Mouse (Mus musculus): ENCODE results near the gene Zbtb1. TPM values are rescaled to one million over a fixed set of nuclear protein-coding genes. Genes with fewer than 3 reads are reported as not detected.

Gene Zbtb1
- polyA plus RNA-seq, 1 experiment from 2014 or later, result 7.2 TPM

DNA sequence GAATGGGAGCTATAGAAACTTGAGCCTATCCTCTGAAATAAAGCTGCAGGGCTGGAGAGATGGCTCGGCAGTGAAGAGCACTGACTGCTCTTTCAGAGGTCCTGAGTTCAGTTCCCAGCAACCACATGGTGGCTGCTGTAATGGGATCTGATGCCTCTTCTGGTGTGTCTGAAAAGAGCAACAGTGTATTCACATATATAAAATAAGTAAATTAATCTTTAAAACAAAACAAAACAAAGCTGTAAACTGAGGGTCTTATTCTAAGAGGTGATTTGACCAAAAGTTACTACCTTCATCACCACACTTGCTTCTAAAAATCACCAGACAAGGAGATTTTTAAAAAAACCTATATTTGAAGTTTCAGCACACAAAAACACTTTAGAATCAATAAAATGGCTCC, 9.2 kb upstream of the Zbtb1 start:
- DNase-seq (ENCODE audit: low spot score), result no peak
- Histone ChIP-seq H3K9me3 (replicated peaks) (no peaks in the 10 kb centered on the region), H3K27ac (replicated peaks) (no peak overlapping the region), H3K27me3 (ENCODE audit: low read depth, poor library complexity, severe bottlenecking) (no peaks in the 10 kb centered on the region), H3K4me3 (no peak overlapping the region), H3K36me3 (peaks cover 22% of the 10 kb centered on the region), H3K4me1 (peaks cover 2% of the 10 kb centered on the region; the same call in 1 of the 2 replicates)
- WGBS, result 51% methylated on average over 1 of the region's 1 CpGs

DNA sequence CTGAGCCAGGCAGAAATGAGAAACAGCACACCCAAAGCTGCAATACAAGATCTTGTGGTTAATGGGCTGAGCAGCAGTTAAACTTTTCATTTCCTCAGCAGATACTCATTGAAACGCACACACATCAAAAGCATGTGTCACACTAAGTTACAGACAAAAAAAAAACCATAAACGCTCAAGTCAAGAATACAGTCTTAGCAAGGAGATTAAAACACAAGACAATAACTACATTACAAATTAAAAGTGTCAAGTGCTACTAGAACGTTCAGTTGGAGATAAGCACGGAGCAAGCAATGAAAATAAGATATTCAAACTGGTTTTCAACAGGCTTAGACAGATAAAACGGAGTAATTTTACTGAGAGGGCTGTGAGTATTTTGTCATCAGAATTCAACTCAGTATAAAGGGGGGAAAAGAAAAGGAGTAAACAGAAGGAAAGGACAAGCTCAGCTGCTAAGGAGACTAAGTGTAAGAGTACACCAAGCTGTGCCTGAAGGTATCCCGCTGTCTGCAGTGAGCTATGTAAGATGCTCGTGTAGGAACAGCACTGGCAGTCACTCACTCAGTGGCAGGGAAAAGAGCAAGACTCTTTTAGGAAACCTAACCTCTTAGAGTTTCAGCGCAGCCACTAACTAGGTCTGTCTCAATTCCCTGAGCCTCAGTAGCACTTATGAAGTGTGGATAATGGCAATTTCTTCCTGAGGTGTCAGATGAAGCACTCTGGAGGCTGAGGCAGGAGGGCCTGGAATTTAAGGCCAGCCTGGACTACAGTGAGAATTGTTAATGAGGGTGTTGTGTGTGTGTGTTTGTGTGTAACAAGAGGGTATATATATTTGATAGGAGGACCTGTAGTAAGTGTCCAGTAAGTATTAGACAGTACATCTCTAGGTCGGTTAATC, 8.4 kb upstream of the Zbtb1 start:
- DNase-seq (ENCODE audit: low spot score), result no peak
- Histone ChIP-seq H3K27me3 (ENCODE audit: low read depth, poor library complexity, severe bottlenecking) (no peaks in the 10 kb centered on the region), H3K4me3 (no peak overlapping the region), H3K4me1 (peaks cover 9% of the 10 kb centered on the region), H3K27ac (replicated peaks) (no peak overlapping the region), H3K9me3 (replicated peaks) (no peaks in the 10 kb centered on the region), H3K36me3 (peaks cover 22% of the 10 kb centered on the region)
- WGBS, result 81% methylated on average over 9 of the region's 9 CpGs

DNA sequence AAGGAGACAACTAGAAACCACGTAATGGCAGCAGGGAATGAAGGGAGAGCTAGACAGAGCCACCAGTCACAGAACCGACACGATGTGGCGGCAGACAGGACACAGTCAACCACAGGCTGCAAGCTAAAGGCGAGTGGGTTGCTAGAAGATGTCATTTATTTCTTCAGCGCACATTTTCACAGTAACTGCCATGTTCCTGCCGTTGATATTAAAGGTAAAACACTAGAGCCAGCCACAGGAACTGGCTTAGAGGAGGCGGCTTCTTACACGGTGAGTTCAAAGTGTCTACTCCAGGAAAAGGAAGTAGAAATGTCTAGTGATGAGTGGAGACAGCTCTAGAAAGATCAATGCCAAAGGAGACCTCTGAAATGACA, 7.8 kb upstream of the Zbtb1 start:
- peaks cover 15% of the 10 kb centered on the region for H3K4me1 ChIP-seq
- H3K4me3 ChIP-seq, result no peak overlapping the region
- H3K27me3 ChIP-seq (ENCODE audit: low read depth, poor library complexity, severe bottlenecking), result no peaks in the 10 kb centered on the region
- no peak overlapping the region for H3K27ac ChIP-seq (replicated peaks)
- DNase-seq (ENCODE audit: low spot score), result no peak
- 90% methylated on average over 9 of the region's 9 CpGs for WGBS
- H3K36me3 ChIP-seq, result peaks cover 16% of the 10 kb centered on the region
- no peaks in the 10 kb centered on the region for H3K9me3 ChIP-seq (replicated peaks)

DNA sequence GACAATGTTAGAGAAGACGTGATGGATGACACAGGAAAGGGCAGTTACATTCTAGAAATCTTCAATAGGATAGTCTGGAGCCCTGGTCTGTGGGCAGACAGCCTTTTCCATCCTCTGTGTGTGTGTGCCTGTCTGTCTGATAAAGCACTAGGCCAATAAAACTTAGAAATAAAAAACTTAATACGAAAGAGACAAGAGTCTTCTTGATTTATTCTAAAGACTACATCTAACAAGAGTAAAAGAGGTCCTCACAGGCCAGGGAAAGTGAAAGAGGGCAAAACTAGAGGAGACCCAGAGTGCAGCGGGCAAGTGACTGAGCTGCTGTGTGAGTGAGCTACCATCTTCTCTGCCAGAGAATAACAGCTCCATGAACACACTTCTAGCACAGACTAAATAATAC, 3.8 kb upstream of the Zbtb1 start:
- 90% methylated on average over 3 of the region's 3 CpGs for WGBS
- no peak for DNase-seq (ENCODE audit: low spot score)
- Histone ChIP-seq H3K27ac (replicated peaks) (no peak overlapping the region), H3K4me1 (peaks cover 36% of the 10 kb centered on the region), H3K9me3 (replicated peaks) (no peaks in the 10 kb centered on the region), H3K4me3 (no peak overlapping the region), H3K36me3 (peaks cover 11% of the 10 kb centered on the region), H3K27me3 (ENCODE audit: low read depth, poor library complexity, severe bottlenecking) (no peaks in the 10 kb centered on the region)

DNA sequence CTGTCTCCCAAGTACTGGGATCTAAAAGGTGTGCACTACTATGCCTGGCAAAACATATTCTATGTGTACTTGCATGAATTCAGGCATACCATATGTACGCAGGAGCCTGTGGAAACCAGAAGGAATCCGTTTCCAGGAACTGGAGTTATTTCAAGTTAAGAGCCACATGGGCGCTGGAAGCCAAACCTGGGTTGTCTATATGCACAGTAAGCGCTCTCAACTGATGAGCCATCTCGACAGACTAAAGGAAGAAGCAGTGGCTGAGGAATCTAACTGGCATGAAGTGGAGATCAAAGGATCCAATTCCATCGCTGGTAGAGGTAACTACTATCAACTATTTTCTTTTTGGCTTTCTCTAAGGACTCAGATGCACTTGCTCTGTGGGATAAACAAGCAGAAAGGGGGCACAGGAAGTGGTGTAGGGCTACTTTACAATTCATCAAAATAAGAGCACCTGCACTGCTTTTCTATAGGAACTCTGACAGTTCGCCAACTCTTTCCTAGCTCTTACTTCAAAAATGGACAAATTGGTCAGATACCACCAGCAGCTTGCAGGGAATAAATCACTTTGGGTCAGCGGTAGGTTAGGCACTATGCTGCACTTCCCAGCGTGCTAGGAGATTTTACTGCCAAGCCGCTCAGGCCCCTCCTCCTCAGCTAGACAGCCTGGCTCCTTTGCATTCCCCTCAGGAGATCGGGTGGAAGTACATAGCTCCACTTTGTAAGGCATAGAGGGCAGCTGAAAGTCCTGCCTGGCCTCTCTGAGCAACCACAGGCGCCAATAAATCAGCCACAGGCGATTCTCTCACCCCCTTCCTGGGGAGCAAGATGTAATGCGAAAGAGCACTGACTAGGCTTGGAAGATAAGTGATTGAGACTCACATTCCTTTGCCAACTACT, 2.7 kb upstream of the Zbtb1 start:
- Histone ChIP-seq H3K36me3 (peaks cover 11% of the 10 kb centered on the region), H3K27me3 (ENCODE audit: low read depth, poor library complexity, severe bottlenecking) (no peaks in the 10 kb centered on the region), H3K9me3 (replicated peaks) (no peaks in the 10 kb centered on the region), H3K4me1 (peaks cover 46% of the 10 kb centered on the region), H3K4me3 (peak overlapping the region; percentile 94), H3K27ac (replicated peaks) (0 out of 2 replicates have a peak overlapping the region, but pooled peaks have one; percentile 35)
- peak; percentile 43 for DNase-seq (ENCODE audit: low spot score)
- 33% methylated on average over 14 of the region's 14 CpGs for WGBS

DNA sequence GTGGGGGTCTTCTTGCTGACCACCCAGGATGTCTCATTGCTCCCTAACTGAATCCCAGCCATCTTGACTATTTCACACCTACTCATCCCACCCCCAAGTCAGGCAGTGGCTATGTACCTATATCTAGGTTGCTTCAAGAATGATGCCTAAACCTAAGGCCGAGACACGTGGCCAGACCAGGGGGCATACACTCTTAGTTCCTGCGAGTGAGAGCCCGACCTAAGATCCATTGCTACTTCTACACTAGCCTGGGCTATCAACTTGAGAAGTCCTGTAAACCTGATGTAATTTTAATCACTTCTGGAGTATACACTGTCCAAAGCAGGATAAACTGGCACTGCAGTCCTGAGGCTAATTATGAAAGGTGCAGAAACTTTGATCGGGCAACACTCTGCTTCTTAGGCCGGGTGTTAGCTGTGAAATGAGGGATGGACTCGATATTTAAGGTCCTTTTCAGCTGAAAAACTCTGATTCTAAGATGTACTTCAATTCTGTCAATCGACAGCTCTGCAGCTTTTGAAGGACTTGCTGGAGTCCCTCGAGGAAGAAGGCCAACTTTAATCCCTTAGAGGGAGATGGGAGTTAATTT, 1.8 kb upstream of the Zbtb1 start:
- WGBS, result 10% methylated on average over 9 of the region's 9 CpGs
- Histone ChIP-seq H3K27ac (replicated peaks) (peak overlapping the region; percentile 100), H3K4me1 (peaks cover 54% of the 10 kb centered on the region), H3K4me3 (peak overlapping the region; percentile 94), H3K9me3 (replicated peaks) (no peaks in the 10 kb centered on the region), H3K36me3 (peaks cover 11% of the 10 kb centered on the region), H3K27me3 (ENCODE audit: low read depth, poor library complexity, severe bottlenecking) (no peaks in the 10 kb centered on the region)
- DNase-seq (ENCODE audit: low spot score), result no peak

DNA sequence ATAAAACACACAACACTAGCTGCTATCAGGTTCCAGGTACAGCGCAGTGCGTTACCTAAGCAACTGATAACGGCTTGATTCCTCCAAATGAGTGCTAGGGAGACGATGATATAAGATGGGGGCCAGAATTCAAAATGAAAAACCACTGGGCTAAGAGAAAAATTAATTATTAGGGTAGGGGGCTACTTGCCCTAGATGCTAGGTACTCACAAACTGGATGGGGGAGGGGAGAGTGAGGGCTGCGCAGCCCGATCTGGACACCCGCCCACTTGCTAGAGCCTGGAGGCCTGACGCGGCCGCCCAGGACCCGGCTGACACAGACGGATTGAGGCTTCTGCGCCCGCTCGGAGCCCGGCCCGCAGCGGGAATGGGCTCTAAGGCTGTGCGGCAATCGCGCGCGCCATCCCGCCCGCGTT, 1.3 kb upstream of the Zbtb1 start:
- Histone ChIP-seq H3K27ac (replicated peaks) (peak overlapping the region; percentile 100), H3K27me3 (ENCODE audit: low read depth, poor library complexity, severe bottlenecking) (no peaks in the 10 kb centered on the region), H3K36me3 (peaks cover 8% of the 10 kb centered on the region), H3K4me1 (peaks cover 55% of the 10 kb centered on the region), H3K9me3 (replicated peaks) (no peaks in the 10 kb centered on the region), H3K4me3 (peak overlapping the region; percentile 94)
- under 1% methylated on average over 26 of the region's 26 CpGs for WGBS
- DNase-seq (ENCODE audit: low spot score), result no peak

DNA sequence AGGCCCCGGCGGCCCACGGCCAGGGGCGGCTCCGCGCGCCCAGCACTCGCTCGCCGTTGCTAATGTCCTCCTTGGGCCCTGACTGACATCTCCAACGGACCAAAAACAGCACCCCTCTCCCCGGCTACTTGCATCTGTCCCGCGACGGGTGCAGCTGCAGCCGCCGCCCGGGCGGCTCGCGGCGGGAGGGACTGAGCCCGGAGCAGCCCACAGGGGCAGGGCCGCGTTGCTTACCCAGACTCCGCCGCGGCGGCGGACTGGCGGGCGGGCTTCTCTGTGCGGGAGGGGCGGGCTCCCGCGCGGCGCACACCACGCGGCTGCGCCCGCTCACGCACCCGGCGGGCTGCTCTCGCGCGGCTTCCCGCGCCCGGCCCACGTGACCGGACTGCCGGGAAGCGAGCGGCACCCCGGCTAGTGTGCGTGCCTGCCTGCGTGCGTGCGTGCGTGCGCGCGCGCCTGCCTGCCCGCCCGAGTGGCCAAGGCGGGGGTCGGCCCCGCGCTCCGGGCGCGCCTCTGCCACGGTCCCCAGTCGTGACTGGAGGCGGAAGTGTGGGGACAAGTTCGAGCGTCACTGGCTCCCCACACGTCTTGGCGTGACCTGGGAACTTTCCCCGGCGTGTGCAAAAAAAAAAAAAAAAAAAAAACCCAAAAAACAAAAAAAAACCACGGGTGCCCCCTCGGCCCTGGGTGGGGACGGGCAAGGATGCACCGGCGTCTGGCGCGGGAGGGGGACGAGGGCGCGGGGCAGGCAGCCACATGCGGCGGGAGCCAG, 674 bp upstream of the Zbtb1 start, which contains the start of gene Zbtb25:
Gene Zbtb25 (minus strand): TSS at position 397 of the 772 bp plus-strand sequence.
- Histone ChIP-seq H3K9me3 (replicated peaks) (no peaks in the 10 kb centered on the region), H3K27ac (replicated peaks) (peak within 1 kb of the TSS; percentile 100), H3K36me3 (peaks cover 2% of the 10 kb centered on the region; the same call in 1 of the 2 replicates), H3K4me1 (peaks cover 61% of the 10 kb centered on the region), H3K4me3 (peak within 1 kb of the TSS; percentile 94), H3K27me3 (ENCODE audit: low read depth, poor library complexity, severe bottlenecking) (no peaks in the 10 kb centered on the region)
- DNase-seq (ENCODE audit: low spot score), result peak; percentile 87
- under 1% methylated on average over 96 of the region's 96 CpGs for WGBS

DNA sequence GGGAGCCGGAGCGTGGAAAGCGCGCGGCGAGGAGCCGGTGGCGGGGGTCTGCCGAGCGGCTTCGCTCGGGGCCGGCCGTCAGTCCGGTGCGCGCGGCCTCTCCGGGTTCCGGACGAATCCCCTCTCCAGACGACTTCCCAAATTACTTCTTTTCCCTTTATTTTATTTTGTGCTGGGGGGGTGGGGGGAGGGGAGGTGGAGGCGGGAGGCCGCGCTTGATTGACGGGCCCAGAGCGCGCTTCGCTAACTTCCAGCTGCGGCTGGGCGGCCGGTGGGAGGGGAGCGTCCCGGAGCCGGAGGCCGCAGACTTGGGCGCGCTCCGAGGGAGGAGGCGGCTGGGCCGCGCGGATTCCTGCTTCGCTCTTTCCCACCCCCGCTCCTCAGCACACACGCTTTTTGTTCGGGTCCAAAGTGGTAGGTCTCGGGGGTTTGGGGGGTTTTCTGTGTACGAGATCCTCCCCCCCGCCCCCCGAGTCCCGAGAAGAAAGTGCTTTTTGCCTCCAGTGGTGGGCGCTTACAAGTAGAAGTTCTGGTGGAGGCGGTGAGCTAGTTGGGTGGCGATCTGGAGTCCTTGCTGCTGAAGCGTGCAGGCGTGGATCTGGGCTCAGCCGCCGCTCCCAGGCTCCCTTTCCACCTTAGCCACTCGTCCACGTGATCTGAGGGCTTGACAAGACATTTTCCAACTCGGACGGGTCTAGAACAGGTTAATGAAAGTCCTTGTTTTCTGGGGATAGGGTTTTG, 935 bp downstream of the Zbtb1 start:
- Histone ChIP-seq H3K36me3 (no peaks in the 10 kb centered on the region), H3K9me3 (replicated peaks) (no peaks in the 10 kb centered on the region), H3K27me3 (ENCODE audit: low read depth, poor library complexity, severe bottlenecking) (no peaks in the 10 kb centered on the region), H3K4me1 (peaks cover 57% of the 10 kb centered on the region), H3K27ac (replicated peaks) (peak overlapping the region; percentile 100), H3K4me3 (peak overlapping the region; percentile 94)
- WGBS, result under 1% methylated on average over 61 of the region's 63 CpGs
- DNase-seq (ENCODE audit: low spot score), result peak; percentile 85

DNA sequence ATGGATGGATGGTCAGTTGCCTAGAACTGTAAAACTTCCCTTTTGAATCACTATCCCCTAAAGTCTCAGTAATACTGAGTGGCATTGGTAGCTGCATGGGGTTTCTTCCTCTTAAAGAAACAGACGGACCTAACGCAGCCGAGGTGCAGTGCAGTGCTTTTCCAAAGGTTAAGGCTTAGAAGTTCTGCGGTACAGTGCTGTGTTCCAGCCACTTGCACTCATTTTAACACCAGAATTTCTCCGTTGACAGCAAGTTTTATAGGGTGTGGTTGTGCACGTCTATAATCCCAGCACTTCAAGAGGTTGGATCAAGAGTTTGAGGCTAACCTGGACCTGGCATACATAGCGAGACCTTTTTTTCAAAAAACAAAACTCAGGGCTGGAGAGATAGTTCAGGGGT, 2.0 kb downstream of the Zbtb1 start:
- WGBS, result 49% methylated on average over 7 of the region's 7 CpGs
- H3K4me3 ChIP-seq, result peak overlapping the region; percentile 94
- no peaks in the 10 kb centered on the region for H3K9me3 ChIP-seq (replicated peaks)
- DNase-seq (ENCODE audit: low spot score), result no peak
- H3K27ac ChIP-seq (replicated peaks), result no peak overlapping the region
- no peaks in the 10 kb centered on the region for H3K27me3 ChIP-seq (ENCODE audit: low read depth, poor library complexity, severe bottlenecking)
- H3K36me3 ChIP-seq, result no peaks in the 10 kb centered on the region
- peaks cover 48% of the 10 kb centered on the region for H3K4me1 ChIP-seq

Measured in midbrain, embryonic 10.5 days (tissue).